Mouse (Mus musculus): Measurements from ENCODE around the gene Ndufc2.

The Ndufc2 gene

GRCm38 (mm10) chr7:97387561-97388147, 12.1 kb upstream of the Ndufc2 start:
- no peak for DNase-seq

- no peak for DNase-seq
Measured at GRCm38 (mm10) chr7:97388541-97388940, 11.3 kb upstream of the Ndufc2 start.

GRCm38 (mm10) chr7:97391293-97392078, 8.3 kb upstream of the Ndufc2 start:
- no peak for DNase-seq

- no peak for DNase-seq
Measured at GRCm38 (mm10) chr7:97392079-97392445, 7.7 kb upstream of the Ndufc2 start.

- DNase-seq = no peak
Measured at GRCm38 (mm10) chr7:97394375-97394774, 5.4 kb upstream of the Ndufc2 start.

- no peak for DNase-seq
Measured at GRCm38 (mm10) chr7:97398943-97399342, 860 bp upstream of the Ndufc2 start.

- DNase-seq = no peak
Measured at GRCm38 (mm10) chr7:97407145-97407544, 7.3 kb downstream of the Ndufc2 start.

- no peak for DNase-seq
Measured at GRCm38 (mm10) chr7:97411106-97411505, 11.3 kb downstream of the Ndufc2 start.

GRCm38 (mm10) chr7:97411575-97411974, 11.8 kb downstream of the Ndufc2 start:
- no peak for DNase-seq

- no peak for DNase-seq
Measured at GRCm38 (mm10) chr7:97413981-97414380, 14.2 kb downstream of the Ndufc2 start.

GRCm38 (mm10) chr7:97414426-97414825, 14.6 kb downstream of the Ndufc2 start:
- DNase-seq = no peak

- no peak for DNase-seq
Measured at GRCm38 (mm10) chr7:97414915-97415687, 15.3 kb downstream of the Ndufc2 start.

GRCm38 (mm10) chr7:97416473-97416872, 16.7 kb downstream of the Ndufc2 start:
- no peak for DNase-seq

- DNase-seq = no peak
Measured at GRCm38 (mm10) chr7:97416906-97417777, 17.3 kb downstream of the Ndufc2 start, which contains the start of gene Thrsp. TSS of gene Thrsp (minus strand) at chr7:97417730.

GRCm38 (mm10) chr7:97418717-97419116, 18.9 kb downstream of the Ndufc2 start:
- DNase-seq = peak in 1 of 2 experiments; percentile 8

GRCm38 (mm10) chr7:97419163-97419562, 19.4 kb downstream of the Ndufc2 start:
- no peak for DNase-seq

GRCm38 (mm10) chr7:97420406-97420805, 20.6 kb downstream of the Ndufc2 start:
- DNase-seq = no peak

- no peak for DNase-seq
Measured at GRCm38 (mm10) chr7:97420958-97421651, 21.3 kb downstream of the Ndufc2 start.

GRCm38 (mm10) chr7:97423754-97424153, 24.0 kb downstream of the Ndufc2 start:
- no peak for DNase-seq

GRCm38 (mm10) chr7:97424621-97425245, 24.9 kb downstream of the Ndufc2 start:
- peak; percentile 45 to 54 for DNase-seq

- no peak for DNase-seq
Measured at GRCm38 (mm10) chr7:97426566-97426965, 26.8 kb downstream of the Ndufc2 start.
